Mouse (Mus musculus) heart, embryonic 15.5 days (tissue): Measurements from ENCODE around the gene Ush2a. TPM values are rescaled to one million over a fixed set of nuclear protein-coding genes. Genes with fewer than 3 reads are reported as not detected.

Source experiments
- ATAC-seq: fragments of 200-750 bp; cut with Nextera tagmentation; replicated peaks from 2 replicates; pipeline ENCODE4 v1.8.0; 2017; ENCODE audit warnings: low read depth, moderate TSS enrichment; ENCODE audit not compliant: insufficient number of reproducible peaks, insufficient read depth, low FRiP score
- H3K27ac ChIP-seq: fragments of 300-500 bp; sonication (generic); 2 replicates; pipeline ENCODE4 v1.5.1; 2015; ENCODE audit warnings: mild to moderate bottlenecking, inconsistent platforms
- H3K27me3 ChIP-seq: fragments of 300-500 bp; sonication (generic); 2 replicates; pipeline ENCODE4 v1.6.1; 2015; ENCODE audit warnings: inconsistent platforms
- H3K36me3 ChIP-seq: fragments of 300-500 bp; sonication (generic); 2 replicates; pipeline ENCODE4 v1.6.1; 2015; ENCODE audit warnings: mild to moderate bottlenecking, inconsistent platforms
- H3K4me1 ChIP-seq: fragments of 300-500 bp; sonication (generic); replicated peaks from 2 replicates; pipeline ENCODE4 v1.6.1; 2015; ENCODE audit warnings: inconsistent platforms
- H3K4me2 ChIP-seq: fragments of 300-500 bp; sonication (generic); 2 replicates; pipeline ENCODE4 v1.6.1; 2015; ENCODE audit warnings: inconsistent platforms, mild to moderate bottlenecking, moderate library complexity
- H3K4me3 ChIP-seq: fragments of 300-500 bp; sonication (generic); 2 replicates; pipeline ENCODE4 v1.5.1; 2015; ENCODE audit warnings: mild to moderate bottlenecking, inconsistent platforms
- H3K9ac ChIP-seq: fragments of 300-500 bp; sonication (generic); 2 replicates; pipeline ENCODE4 v1.6.1; 2015; ENCODE audit warnings: mild to moderate bottlenecking, inconsistent platforms
- H3K9me3 ChIP-seq: fragments of 300-500 bp; sonication (generic); replicated peaks from 2 replicates; pipeline ENCODE4 v1.6.1; 2016; ENCODE audit warnings: inconsistent platforms
- WGBS: fragments of 180-500 bp; shearing (Covaris S2); methylation state at CpG from one replicate; pipeline ENCODE4 v1.1.7; 2015; ENCODE audit warnings: mixed read lengths; 5-methylcytosine and 5-hydroxymethylcytosine counted together
- polyA plus RNA-seq: library from polyadenylated mRNA; unstranded; fragments of >200 nt; fragmentation: Nextera tagmentation; extraction: Ambion mirVana; gene quantifications from 2 replicates; pipeline ENCODE4 v1.2.1, GENCODE M21; 2015

Ush2a gene
- polyA plus RNA-seq, 1 experiment from 2014 or later = 0.05 TPM

DNA sequence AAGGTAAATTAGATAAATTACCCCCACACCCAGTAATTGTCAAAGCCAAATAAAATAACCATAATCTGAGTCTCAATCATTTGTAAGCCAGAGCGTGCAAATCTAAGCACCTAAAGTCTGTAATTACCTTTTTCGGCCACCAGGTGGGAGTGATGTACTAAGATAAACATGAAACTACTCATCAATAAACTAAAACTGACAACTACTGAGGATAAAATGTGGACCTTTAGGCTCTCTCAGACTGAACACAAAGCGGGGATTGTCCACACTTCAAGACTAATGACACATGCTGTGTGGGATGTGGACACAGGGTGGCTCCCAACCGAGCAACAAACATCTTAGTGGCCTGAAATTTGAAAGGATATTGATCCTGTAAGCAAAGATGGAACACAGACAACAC, 731.4 kb downstream of the Ush2a start:
- no peaks in the 10 kb centered on the region for H3K9me3 ChIP-seq
- H3K27me3 ChIP-seq = no peaks in the 10 kb centered on the region
- H3K4me2 ChIP-seq = no peak overlapping the region
- no peak overlapping the region for H3K4me3 ChIP-seq
- H3K9ac ChIP-seq = no peak overlapping the region
- no peaks in the 10 kb centered on the region for H3K4me1 ChIP-seq
- WGBS = 53% methylated on average over 4 of the region's 4 CpGs
- ATAC-seq = no peak
- H3K36me3 ChIP-seq = peaks cover 63% of the 10 kb centered on the region
- no peak overlapping the region for H3K27ac ChIP-seq

DNA sequence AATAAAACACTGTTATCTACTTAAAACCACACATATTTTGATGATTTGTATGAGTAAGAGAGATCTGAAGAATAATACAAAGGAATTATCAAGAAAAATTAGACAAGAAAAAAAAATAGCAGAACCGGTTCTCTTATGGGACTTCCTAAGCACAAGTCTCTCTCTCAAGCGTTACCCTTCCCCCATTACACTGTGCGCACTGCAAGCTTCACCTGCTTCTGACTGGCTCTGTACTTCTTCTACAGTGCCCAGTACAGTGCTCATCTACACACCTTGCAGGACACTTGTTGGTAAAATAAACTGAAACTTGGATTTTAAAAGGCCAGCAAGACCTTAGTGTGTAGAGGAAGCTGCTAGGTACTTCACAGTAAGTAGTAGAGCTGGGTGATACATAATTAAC, 736.1 kb downstream of the Ush2a start:
- no peak overlapping the region for H3K4me2 ChIP-seq
- no peak overlapping the region for H3K27ac ChIP-seq
- H3K36me3 ChIP-seq = peaks cover 45% of the 10 kb centered on the region
- no peak overlapping the region for H3K9ac ChIP-seq
- no peak overlapping the region for H3K4me3 ChIP-seq
- H3K9me3 ChIP-seq = no peaks in the 10 kb centered on the region
- no peaks in the 10 kb centered on the region for H3K4me1 ChIP-seq
- no peaks in the 10 kb centered on the region for H3K27me3 ChIP-seq
- 92% methylated on average over 3 of the region's 3 CpGs for whole genome bisulfite sequencing
- no peak for ATAC-seq

DNA sequence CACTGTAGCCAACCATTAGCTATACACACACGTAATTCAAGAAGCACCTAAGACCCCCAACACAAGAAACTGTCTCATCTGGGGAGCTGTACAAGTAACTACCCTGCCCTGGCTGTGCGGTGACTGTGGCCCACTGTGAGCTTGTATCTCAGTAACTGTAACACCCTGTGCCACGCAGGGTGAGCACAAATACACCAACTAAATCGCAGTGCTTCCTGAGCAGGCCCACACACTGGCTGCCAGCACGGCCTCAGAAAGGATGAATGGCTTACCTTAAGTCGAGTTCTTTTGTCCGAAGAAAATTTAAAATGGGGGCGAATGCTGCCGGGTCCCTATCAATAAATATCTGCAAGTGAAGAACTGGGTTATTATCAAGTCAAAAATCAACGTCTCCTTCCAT, 738.2 kb downstream of the Ush2a start:
- Histone ChIP-seq H3K27me3 (no peaks in the 10 kb centered on the region), H3K4me2 (no peak overlapping the region), H3K4me3 (no peak overlapping the region), H3K9ac (no peak overlapping the region), H3K36me3 (peaks cover 38% of the 10 kb centered on the region), H3K4me1 (no peaks in the 10 kb centered on the region; the same call in 1 of the 2 replicates), H3K27ac (no peak overlapping the region), H3K9me3 (no peaks in the 10 kb centered on the region)
- WGBS = 86% methylated on average over 10 of the region's 10 CpGs
- ATAC-seq = no peak

- no peak overlapping the region for H3K27ac ChIP-seq
- H3K9me3 ChIP-seq = no peaks in the 10 kb centered on the region
- no peak for ATAC-seq
- H3K27me3 ChIP-seq = no peaks in the 10 kb centered on the region
- H3K4me2 ChIP-seq = no peak overlapping the region
- H3K9ac ChIP-seq = no peak overlapping the region
- 90% methylated on average over 12 of the region's 12 CpGs for WGBS
- no peak overlapping the region for H3K4me3 ChIP-seq
- peaks cover 27% of the 10 kb centered on the region for H3K36me3 ChIP-seq
- peaks cover 12% of the 10 kb centered on the region for H3K4me1 ChIP-seq
Measured at GRCm38 (mm10) chr1:189001815-189002214, 740.0 kb downstream of the Ush2a start.

- Histone ChIP-seq H3K27me3 (no peaks in the 10 kb centered on the region), H3K36me3 (peaks cover 10% of the 10 kb centered on the region; the same call in 1 of the 2 replicates), H3K9ac (no peak overlapping the region), H3K9me3 (no peaks in the 10 kb centered on the region), H3K4me1 (peaks cover 17% of the 10 kb centered on the region), H3K27ac (no peak overlapping the region), H3K4me2 (no peak overlapping the region), H3K4me3 (no peak overlapping the region)
- ATAC-seq = no peak
- WGBS = 100% methylated on average over 1 of the region's 1 CpGs
Measured at GRCm38 (mm10) chr1:189004774-189005173, 743.0 kb downstream of the Ush2a start.

DNA sequence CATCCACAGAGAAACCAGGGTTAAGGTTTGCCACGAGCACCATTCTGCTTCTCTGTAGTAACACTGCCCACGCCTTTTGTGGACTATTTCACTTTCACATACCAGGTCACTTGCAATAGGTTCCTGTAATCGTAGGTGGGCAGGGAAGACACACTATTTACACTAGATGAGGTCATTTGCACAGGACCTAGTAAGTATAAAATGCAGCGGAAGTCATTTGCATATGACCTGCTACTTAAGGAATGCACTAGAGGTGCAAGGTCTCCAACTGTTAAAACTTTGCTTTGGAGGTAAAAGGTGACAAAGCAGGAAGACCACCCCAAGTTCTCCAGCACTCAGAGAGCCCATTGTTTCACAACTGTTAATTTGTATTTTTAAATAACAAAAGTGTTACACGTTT, 744.4 kb downstream of the Ush2a start:
- peak overlapping the region; percentile 98 for H3K4me2 ChIP-seq
- H3K9me3 ChIP-seq = no peaks in the 10 kb centered on the region
- no peak for ATAC-seq
- peak overlapping the region; percentile 99 for H3K4me3 ChIP-seq
- H3K9ac ChIP-seq = no peak overlapping the region
- H3K36me3 ChIP-seq = peaks cover 5% of the 10 kb centered on the region; the same call in 1 of the 2 replicates
- no peaks in the 10 kb centered on the region for H3K27me3 ChIP-seq
- no peak overlapping the region for H3K27ac ChIP-seq
- H3K4me1 ChIP-seq = peaks cover 17% of the 10 kb centered on the region
- 52% methylated on average over 5 of the region's 5 CpGs for WGBS

- H3K27me3 ChIP-seq = no peaks in the 10 kb centered on the region
- H3K9me3 ChIP-seq = no peaks in the 10 kb centered on the region
- H3K27ac ChIP-seq = no peak overlapping the region
- H3K4me2 ChIP-seq = peak overlapping the region; percentile 98
- peaks cover 17% of the 10 kb centered on the region for H3K4me1 ChIP-seq
- peaks cover 5% of the 10 kb centered on the region; the same call in 1 of the 2 replicates for H3K36me3 ChIP-seq
- ATAC-seq = no peak; the same call in 1 of the 2 replicates
- WGBS = 2% methylated on average over 7 of the region's 7 CpGs
- peak overlapping the region; percentile 97 for H3K9ac ChIP-seq
- H3K4me3 ChIP-seq = peak overlapping the region; percentile 99
Measured at GRCm38 (mm10) chr1:189006826-189007225, 745.0 kb downstream of the Ush2a start.

DNA sequence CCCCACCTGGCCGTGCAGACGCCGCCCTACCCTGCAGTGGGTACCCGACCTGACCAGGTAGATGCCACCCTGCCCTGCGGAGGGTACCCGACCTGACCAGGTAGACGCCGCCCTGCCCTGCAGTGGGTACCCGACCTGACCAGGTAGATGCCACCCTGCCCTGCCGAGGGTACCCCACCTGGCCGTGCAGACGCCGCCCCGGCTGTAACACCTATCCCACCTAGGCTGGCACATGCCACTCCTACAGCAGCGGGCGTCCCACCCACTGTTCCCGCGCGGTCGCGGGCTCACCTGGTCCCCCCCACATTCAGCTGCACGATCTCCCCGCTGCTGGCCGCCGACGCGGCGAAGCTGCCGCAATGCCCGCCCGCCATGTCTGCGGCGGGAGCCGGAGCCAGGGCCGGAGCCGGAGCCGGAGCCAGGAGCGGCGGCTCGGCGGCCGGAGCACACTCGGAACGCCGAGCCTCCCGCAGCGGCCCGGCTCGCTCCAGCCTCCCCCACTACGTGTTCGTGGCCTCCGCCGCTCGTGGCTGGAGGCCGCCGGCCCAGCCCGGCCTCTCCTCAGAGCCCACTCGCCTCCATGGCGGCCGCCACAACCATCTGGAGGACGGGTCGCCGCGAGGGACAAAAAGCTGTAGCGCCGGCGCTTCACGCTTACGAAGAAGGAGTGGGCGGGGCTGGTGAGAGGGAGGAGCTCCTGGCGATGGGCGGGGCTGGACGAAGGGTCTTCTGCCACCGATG, 745.6 kb downstream of the Ush2a start, which contains the start of gene Kctd3:
Gene Kctd3, minus strand, starts transcription at position 603 of the 741 bp plus-strand sequence.
- H3K9ac ChIP-seq = peak within 1 kb of the TSS; percentile 97
- no peaks in the 10 kb centered on the region for H3K9me3 ChIP-seq
- peak; percentile 87 for ATAC-seq
- H3K4me1 ChIP-seq = peaks cover 18% of the 10 kb centered on the region
- H3K4me3 ChIP-seq = peak within 1 kb of the TSS; percentile 99
- H3K27me3 ChIP-seq = no peaks in the 10 kb centered on the region
- H3K4me2 ChIP-seq = peak within 1 kb of the TSS; percentile 98
- peaks cover 5% of the 10 kb centered on the region; the same call in 1 of the 2 replicates for H3K36me3 ChIP-seq
- peak within 1 kb of the TSS; percentile 63 for H3K27ac ChIP-seq
- WGBS = under 1% methylated on average over 74 of the region's 74 CpGs

- no peaks in the 10 kb centered on the region for H3K9me3 ChIP-seq
- H3K27ac ChIP-seq = no peak overlapping the region
- no peaks in the 10 kb centered on the region for H3K27me3 ChIP-seq
- H3K9ac ChIP-seq = no peak overlapping the region
- H3K4me1 ChIP-seq = peaks cover 24% of the 10 kb centered on the region
- H3K36me3 ChIP-seq = peaks cover 5% of the 10 kb centered on the region; the same call in 1 of the 2 replicates
- ATAC-seq = 0 out of 2 replicates have a peak, but pooled peaks have one; percentile 11
- H3K4me3 ChIP-seq = peak overlapping the region; percentile 99
- H3K4me2 ChIP-seq = peak overlapping the region; percentile 50
- WGBS = 49% methylated on average over 7 of the region's 7 CpGs
Measured at GRCm38 (mm10) chr1:189007980-189008324, 746.1 kb downstream of the Ush2a start.

- H3K4me3 ChIP-seq = no peak overlapping the region
- ATAC-seq = no peak
- H3K27me3 ChIP-seq = peaks cover 6% of the 10 kb centered on the region
- 80% methylated on average over 4 of the region's 4 CpGs for WGBS
- no peak overlapping the region for H3K4me2 ChIP-seq
- H3K9me3 ChIP-seq = no peaks in the 10 kb centered on the region
- no peak overlapping the region for H3K27ac ChIP-seq
- H3K9ac ChIP-seq = no peak overlapping the region
- H3K4me1 ChIP-seq = peaks cover 28% of the 10 kb centered on the region
- no peaks in the 10 kb centered on the region for H3K36me3 ChIP-seq
Measured at GRCm38 (mm10) chr1:189010671-189011070, 748.8 kb downstream of the Ush2a start.

DNA sequence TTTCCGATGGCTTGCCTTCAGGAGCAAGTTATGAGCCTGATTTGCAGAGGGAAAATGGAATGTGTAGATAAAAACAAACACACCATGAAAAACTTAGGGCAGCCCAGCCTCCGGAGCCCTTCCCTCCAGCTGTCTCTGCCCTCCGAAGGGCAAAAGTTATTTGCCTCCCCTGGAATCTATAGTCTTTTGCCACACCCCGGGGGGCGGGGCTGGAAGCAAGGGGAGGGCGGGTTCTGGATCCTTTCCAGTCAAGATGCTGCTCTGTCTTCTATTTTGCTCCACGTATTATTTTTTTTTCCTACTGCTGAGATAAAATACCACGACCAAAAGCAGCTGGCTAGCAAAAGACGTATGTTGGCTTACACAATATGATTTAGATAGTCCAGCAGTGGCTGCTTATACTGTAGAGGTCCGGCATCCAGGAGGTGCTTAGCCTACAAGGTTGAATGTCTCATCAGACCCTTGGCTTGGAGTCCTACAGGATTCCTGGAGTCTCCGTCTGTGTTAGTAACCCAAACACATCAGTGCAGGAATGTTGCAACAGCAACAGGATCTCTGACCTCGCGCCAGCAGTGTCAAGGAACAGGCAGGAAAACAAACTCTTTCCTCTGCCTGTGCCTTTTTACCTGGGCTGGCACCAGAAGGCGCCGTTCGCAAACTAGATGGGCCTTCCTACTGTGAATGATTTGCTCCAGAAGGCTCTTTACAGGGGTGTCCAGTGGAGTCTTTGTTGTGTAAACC, 751.2 kb downstream of the Ush2a start:
- 4% methylated on average over 16 of the region's 16 CpGs for WGBS
- H3K27me3 ChIP-seq = peaks cover 6% of the 10 kb centered on the region
- H3K27ac ChIP-seq = no peak overlapping the region
- no peaks in the 10 kb centered on the region for H3K9me3 ChIP-seq
- H3K9ac ChIP-seq = no peak overlapping the region
- no peaks in the 10 kb centered on the region for H3K36me3 ChIP-seq
- peak overlapping the region; percentile 56 for H3K4me2 ChIP-seq
- H3K4me3 ChIP-seq = peak overlapping the region; percentile 20
- 0 out of 2 replicates have a peak, but pooled peaks have one; percentile 31 for ATAC-seq
- H3K4me1 ChIP-seq = peaks cover 14% of the 10 kb centered on the region
